Mouse (Mus musculus) cerebellum, adult 2 months (tissue): ENCODE results near the gene Clpp.

Experiments
- CTCF ChIP-seq: fragments of 200-500 bp; IDR thresholded peaks from 2 replicates; pipeline ENCODE4 v1.5.1; 2011; ENCODE audit warnings: low read depth, mild to moderate bottlenecking, control low read depth, low read length, moderate library complexity, borderline replicate concordance; ENCODE audit not compliant: insufficient read depth
- POLR2A ChIP-seq: fragments of 200-500 bp; IDR thresholded peaks from 2 replicates; pipeline ENCODE4 v1.6.1; 2011; ENCODE audit warnings: low read length, control low read depth, borderline replicate concordance; ENCODE audit not compliant: insufficient read depth

DNA sequence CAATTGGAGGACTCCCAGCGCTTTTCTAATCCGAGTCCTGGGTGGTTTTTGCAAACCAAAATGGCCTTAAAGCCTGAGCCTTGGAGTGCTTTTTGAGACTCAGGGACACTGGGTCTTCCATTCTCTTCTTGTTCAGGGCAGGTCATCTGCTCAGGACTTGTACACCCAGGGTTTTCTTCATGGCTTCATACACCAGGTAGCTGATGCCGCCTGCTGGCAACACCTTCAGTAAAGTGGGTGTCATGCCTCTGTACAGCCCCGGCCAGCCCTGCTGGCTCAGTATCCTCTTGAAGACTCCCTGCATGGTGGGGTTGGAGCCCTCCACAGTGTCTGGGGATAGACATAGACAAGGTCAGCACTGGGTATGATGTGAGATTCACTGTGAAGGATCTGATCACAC, 42.7 kb downstream of the Clpp start:
- TF ChIP-seq CTCF (no peak), POLR2A (no peak)
